Mouse (Mus musculus): ENCODE data around the gene Rpa3. TPM values are rescaled to one million over a fixed set of nuclear protein-coding genes. Genes with fewer than 3 reads are reported as not detected.
A peak's percentile ranks its signal among the peaks of the same experiment; 100 is the strongest.

Rpa3 gene
- polyA plus RNA-seq, 1 experiment from 2014 or later: 92.8 TPM

- Histone ChIP-seq H3K4me3 (replicated peaks) (no peak overlapping the region), H3K4me1 (replicated peaks) (no peaks in the 10 kb centered on the region), H3K4me2 (replicated peaks) (no peak overlapping the region), H3K9me3 (no peaks in the 10 kb centered on the region), H3K27ac (no peak overlapping the region), H3K27me3 (no peaks in the 10 kb centered on the region), H3K9ac (replicated peaks) (no peak overlapping the region), H3K36me3 (peaks cover 12% of the 10 kb centered on the region)
- no peak for ATAC-seq
- WGBS: 4% methylated on average over 1 of the region's 1 CpGs
Observed at GRCm38 (mm10) chr6:8275098-8275497, 16.1 kb upstream of the Rpa3 start.

DNA sequence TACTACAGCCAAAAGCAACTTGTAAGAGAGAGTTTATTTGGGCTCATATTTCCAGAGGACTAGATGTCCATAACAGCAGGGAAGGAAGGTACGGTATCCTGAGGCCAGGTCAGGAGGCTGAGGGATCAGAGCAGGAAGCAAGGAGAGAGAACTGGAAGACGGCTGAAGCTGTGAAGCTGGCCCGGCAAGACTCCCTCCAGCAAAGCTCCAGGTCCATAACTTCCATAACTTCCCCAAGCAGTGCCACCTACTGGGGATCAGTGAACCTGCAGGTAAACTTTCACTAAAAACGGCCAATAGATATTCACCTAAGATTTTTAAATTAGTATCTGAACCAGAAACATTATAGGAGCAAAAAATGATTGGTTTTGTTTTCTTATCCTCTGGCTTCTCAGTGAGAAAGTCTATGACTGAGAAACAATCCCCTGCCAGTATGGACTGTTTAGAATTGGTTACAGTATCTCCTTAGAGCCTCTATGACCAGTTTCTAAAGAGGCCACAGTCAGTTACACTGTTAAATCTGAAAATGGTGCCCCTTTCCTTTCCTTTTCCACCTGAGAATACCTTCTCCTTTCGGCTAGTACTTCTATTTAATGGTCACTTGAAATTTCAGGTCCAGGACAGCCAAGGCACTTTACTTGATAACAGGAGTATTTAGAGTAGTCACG lies 15.5 kb upstream of the Rpa3 start:
- 38% methylated on average over 6 of the region's 6 CpGs for WGBS
- no peak overlapping the region for H3K27ac ChIP-seq
- ATAC-seq: peak; percentile 53; the same call in 1 of the 2 replicates
- no peak overlapping the region for H3K4me2 ChIP-seq (replicated peaks)
- H3K4me1 ChIP-seq (replicated peaks): no peaks in the 10 kb centered on the region
- H3K4me3 ChIP-seq (replicated peaks): no peak overlapping the region
- no peak overlapping the region for H3K9ac ChIP-seq (replicated peaks)
- H3K36me3 ChIP-seq: peaks cover 12% of the 10 kb centered on the region
- no peaks in the 10 kb centered on the region for H3K27me3 ChIP-seq
- H3K9me3 ChIP-seq: no peaks in the 10 kb centered on the region

GRCm38 (mm10) chr6:8271047-8271446 lies 12.1 kb upstream of the Rpa3 start:
- 87% methylated on average over 3 of the region's 3 CpGs for WGBS
- no peaks in the 10 kb centered on the region for H3K9me3 ChIP-seq
- ATAC-seq: no peak

GRCm38 (mm10) chr6:8259667-8260044 lies 683 bp upstream of the Rpa3 start:
- Histone ChIP-seq H3K4me2 (replicated peaks) (peak overlapping the region; percentile 92), H3K27me3 (no peaks in the 10 kb centered on the region), H3K27ac (peak overlapping the region; percentile 84), H3K4me1 (replicated peaks) (peaks cover 24% of the 10 kb centered on the region), H3K9ac (replicated peaks) (peak overlapping the region; percentile 90), H3K36me3 (peaks cover 6% of the 10 kb centered on the region), H3K4me3 (replicated peaks) (peak overlapping the region; percentile 88), H3K9me3 (no peaks in the 10 kb centered on the region)
- WGBS: 0% methylated on average over 8 of the region's 8 CpGs
- no peak for ATAC-seq

More at GRCm38 (mm10) chr6:8271047-8271446, 12.1 kb upstream of the Rpa3 start:
- Histone ChIP-seq H3K27ac (no peak overlapping the region), H3K36me3 (peaks cover 12% of the 10 kb centered on the region), H3K4me2 (replicated peaks) (no peak overlapping the region), H3K27me3 (no peaks in the 10 kb centered on the region), H3K4me3 (replicated peaks) (no peak overlapping the region), H3K4me1 (replicated peaks) (no peaks in the 10 kb centered on the region), H3K9ac (replicated peaks) (no peak overlapping the region)

- Histone ChIP-seq H3K4me2 (replicated peaks) (peak overlapping the region; percentile 72), H3K4me3 (replicated peaks) (peak overlapping the region; percentile 88), H3K9ac (replicated peaks) (peak overlapping the region; percentile 74), H3K4me1 (replicated peaks) (peaks cover 24% of the 10 kb centered on the region), H3K27me3 (no peaks in the 10 kb centered on the region), H3K36me3 (peaks cover 15% of the 10 kb centered on the region), H3K27ac (no peak overlapping the region), H3K9me3 (no peaks in the 10 kb centered on the region)
- no peak for ATAC-seq
- 11% methylated on average over 6 of the region's 6 CpGs for WGBS
Observed at GRCm38 (mm10) chr6:8258316-8258715, 657 bp downstream of the Rpa3 start.

- no peak overlapping the region for H3K4me3 ChIP-seq (replicated peaks)
- 94% methylated on average over 3 of the region's 3 CpGs for WGBS
- H3K4me2 ChIP-seq (replicated peaks): no peak overlapping the region
- H3K36me3 ChIP-seq: peaks cover 39% of the 10 kb centered on the region
- no peak overlapping the region for H3K27ac ChIP-seq
- no peak overlapping the region for H3K9ac ChIP-seq (replicated peaks)
- H3K9me3 ChIP-seq: no peaks in the 10 kb centered on the region
- no peaks in the 10 kb centered on the region for H3K27me3 ChIP-seq
- no peaks in the 10 kb centered on the region for H3K4me1 ChIP-seq (replicated peaks)
- ATAC-seq: no peak
Observed at GRCm38 (mm10) chr6:8228596-8228995, 30.4 kb downstream of the Rpa3 start.

DNA sequence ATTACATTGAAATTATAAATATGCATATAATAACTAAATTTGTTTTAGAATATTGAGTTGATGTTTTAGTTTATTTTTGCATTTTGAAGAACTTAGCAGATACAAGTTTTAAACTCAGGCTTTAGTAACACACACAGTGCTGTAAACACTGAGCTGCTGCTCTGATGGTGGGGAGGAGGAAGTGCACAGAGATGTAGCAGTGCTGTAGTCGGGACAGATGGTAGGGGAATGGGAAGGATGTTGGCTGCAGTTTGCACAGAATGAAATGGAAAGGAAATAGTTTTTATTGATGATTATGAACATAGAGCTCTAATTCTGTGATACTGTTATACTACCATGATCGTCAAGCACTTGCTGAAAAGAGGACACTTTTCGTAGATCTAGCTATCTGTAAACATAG lies 31.9 kb downstream of the Rpa3 start:
- no peaks in the 10 kb centered on the region for H3K27me3 ChIP-seq
- H3K9ac ChIP-seq (replicated peaks): no peak overlapping the region
- H3K4me3 ChIP-seq (replicated peaks): no peak overlapping the region
- H3K36me3 ChIP-seq: peaks cover 32% of the 10 kb centered on the region
- no peaks in the 10 kb centered on the region for H3K9me3 ChIP-seq
- no peak overlapping the region for H3K4me2 ChIP-seq (replicated peaks)
- 93% methylated on average over 3 of the region's 3 CpGs for WGBS
- H3K4me1 ChIP-seq (replicated peaks): no peaks in the 10 kb centered on the region
- ATAC-seq: no peak
- H3K27ac ChIP-seq: no peak overlapping the region

- no peak for ATAC-seq
- no peaks in the 10 kb centered on the region for H3K9me3 ChIP-seq
- WGBS: 85% methylated on average over 3 of the region's 3 CpGs
- no peak overlapping the region for H3K27ac ChIP-seq
- peak overlapping the region; percentile 78; the same call in 1 of the 2 replicates for H3K4me3 ChIP-seq (replicated peaks)
- H3K4me2 ChIP-seq (replicated peaks): peak overlapping the region; percentile 60
- peaks cover 11% of the 10 kb centered on the region for H3K36me3 ChIP-seq
- H3K9ac ChIP-seq (replicated peaks): no peak overlapping the region
- H3K27me3 ChIP-seq: no peaks in the 10 kb centered on the region
- peaks cover 12% of the 10 kb centered on the region for H3K4me1 ChIP-seq (replicated peaks)
Observed at GRCm38 (mm10) chr6:8210661-8211060, 48.3 kb downstream of the Rpa3 start.

GRCm38 (mm10) chr6:8209866-8210186 lies 49.1 kb downstream of the Rpa3 start:
- Histone ChIP-seq H3K4me3 (replicated peaks) (peak overlapping the region; percentile 78), H3K36me3 (peaks cover 3% of the 10 kb centered on the region), H3K27me3 (no peaks in the 10 kb centered on the region), H3K4me2 (replicated peaks) (peak overlapping the region; percentile 60), H3K9me3 (no peaks in the 10 kb centered on the region), H3K9ac (replicated peaks) (peak overlapping the region; percentile 84), H3K27ac (peak overlapping the region; percentile 93), H3K4me1 (replicated peaks) (peaks cover 12% of the 10 kb centered on the region)
- ATAC-seq: peak; percentile 1; the same call in 1 of the 2 replicates
- 14% methylated on average over 10 of the region's 10 CpGs for WGBS

GRCm38 (mm10) chr6:8209047-8209865 lies 49.7 kb downstream of the Rpa3 start, which contains the start of gene Mios:
Gene Mios (plus strand): TSS chr6:8209222.
- under 1% methylated on average over 87 of the region's 90 CpGs for WGBS
- peak within 1 kb of the TSS; percentile 78 for H3K4me3 ChIP-seq (replicated peaks)
- peak within 1 kb of the TSS; percentile 60 for H3K4me2 ChIP-seq (replicated peaks)
- H3K27ac ChIP-seq: peak within 1 kb of the TSS; percentile 93
- no peaks in the 10 kb centered on the region for H3K9me3 ChIP-seq
- H3K4me1 ChIP-seq (replicated peaks): peaks cover 12% of the 10 kb centered on the region
- peak within 1 kb of the TSS; percentile 84 for H3K9ac ChIP-seq (replicated peaks)
- H3K36me3 ChIP-seq: no peaks in the 10 kb centered on the region
- H3K27me3 ChIP-seq: no peaks in the 10 kb centered on the region
- ATAC-seq: peak; percentile 99

All from midbrain, embryonic 13.5 days (tissue).